Mouse (Mus musculus) granulocyte monocyte progenitor cell, adult 5-6 weeks (primary cell): ENCODE measurements around the gene R3hdm1. TPM values are rescaled to one million over a fixed set of nuclear protein-coding genes. Genes with fewer than 3 reads are reported as not detected.

Experiments used
- ATAC-seq: replicated peaks from 2 replicates; pipeline ENCODE4 v1.8.0; 2016; ENCODE audit warnings: mild to moderate bottlenecking, moderate TSS enrichment, inconsistent platforms; ENCODE audit not compliant: poor library complexity, severe bottlenecking
- total RNA-seq, 2 experiments: library from RNA; stranded (forward) in 1 of 2; stranded (reverse) in 1 of 2; fragments of 200-712, 200-1000 nt in 1 of 2; fragments of >200 nt in 1 of 2; fragmentation: Nextera tagmentation in 1 of 2; gene quantifications; 2 replicates each; pipeline ENCODE4 v1.2.3; 2014 to 2017

R3hdm1 gene
- total RNA-seq, 2 experiments from 2014 or later, result 42.9 to 173 TPM

GRCm38 (mm10) chr1:128281753-128282152 is 178.7 kb downstream of the R3hdm1 start:
- ATAC-seq, result no peak

- no peak for ATAC-seq
Measured at GRCm38 (mm10) chr1:128282924-128283323, 179.8 kb downstream of the R3hdm1 start.

- peak; percentile 51 for ATAC-seq
Measured at GRCm38 (mm10) chr1:128284157-128284690, 181.1 kb downstream of the R3hdm1 start.

DNA sequence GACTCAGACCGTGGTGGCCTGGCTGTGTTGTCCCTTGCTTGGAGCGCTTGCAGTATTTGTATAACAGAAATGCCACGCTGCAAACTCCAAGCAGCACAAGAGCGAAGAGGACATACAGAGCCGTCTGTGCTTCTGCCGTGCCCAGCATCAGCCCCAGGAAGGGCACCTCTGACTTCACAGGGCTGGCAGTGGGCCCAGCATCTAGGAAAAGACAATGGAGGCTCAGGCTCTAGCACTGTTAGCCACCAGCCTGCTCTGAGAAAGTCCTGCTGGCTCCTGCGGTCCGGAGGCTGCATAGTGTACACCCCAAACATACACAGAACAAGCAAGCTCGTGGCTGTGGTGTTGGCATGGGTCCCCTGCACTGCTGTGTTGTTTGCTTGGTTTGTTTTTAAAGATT is 182.0 kb downstream of the R3hdm1 start:
- no peak for ATAC-seq

Other genes with a start within 250 kb of the R3hdm1 start
- gene Map3k19, start 248.3 kb upstream of the R3hdm1 start, total RNA-seq (2014; fragmentation: Nextera tagmentation), result not detected in 2 replicates
- 0.10 TPM in 1 of 2 replicates, not detected in the other for gene Map3k19, start 248.3 kb upstream of the R3hdm1 start, total RNA-seq (2017)
- 16.6 and 22.1 TPM in 2 replicates for gene Rab3gap1, start 234.5 kb upstream of the R3hdm1 start, total RNA-seq (2014; fragmentation: Nextera tagmentation)
- gene Rab3gap1, start 234.5 kb upstream of the R3hdm1 start, total RNA-seq (2017), result 38.5 and 38.9 TPM in 2 replicates
- gene Zranb3, start 254 bp upstream of the R3hdm1 start, total RNA-seq (2014; fragmentation: Nextera tagmentation), result 18.3 and 18.4 TPM in 2 replicates
- 15.8 and 21.6 TPM in 2 replicates for gene Zranb3, start 254 bp upstream of the R3hdm1 start, total RNA-seq (2017)
- 52.0 and 60.8 TPM in 2 replicates for gene Ubxn4, start 140.7 kb downstream of the R3hdm1 start, total RNA-seq (2014; fragmentation: Nextera tagmentation)
- gene Ubxn4, start 140.7 kb downstream of the R3hdm1 start, total RNA-seq (2017), result 80.2 and 110 TPM in 2 replicates
- 0.13 and 0.19 TPM in 2 replicates for gene Lct, start 225.0 kb downstream of the R3hdm1 start, total RNA-seq (2014; fragmentation: Nextera tagmentation)
- 0.15 and 0.22 TPM in 2 replicates for gene Lct, start 225.0 kb downstream of the R3hdm1 start, total RNA-seq (2017)